Mouse (Mus musculus): ENCODE measurements around the gene Srrm2. TPM values are rescaled to one million over a fixed set of nuclear protein-coding genes. Genes with fewer than 3 reads are reported as not detected.
"Not testable (repeated sequence)": the region's sequence is repeated elsewhere in the genome, so short reads cannot be mapped to it uniquely, and the experiment has no call there.

Srrm2 gene
- polyA plus RNA-seq, 1 experiment from 2014 or later = 606 TPM

DNA sequence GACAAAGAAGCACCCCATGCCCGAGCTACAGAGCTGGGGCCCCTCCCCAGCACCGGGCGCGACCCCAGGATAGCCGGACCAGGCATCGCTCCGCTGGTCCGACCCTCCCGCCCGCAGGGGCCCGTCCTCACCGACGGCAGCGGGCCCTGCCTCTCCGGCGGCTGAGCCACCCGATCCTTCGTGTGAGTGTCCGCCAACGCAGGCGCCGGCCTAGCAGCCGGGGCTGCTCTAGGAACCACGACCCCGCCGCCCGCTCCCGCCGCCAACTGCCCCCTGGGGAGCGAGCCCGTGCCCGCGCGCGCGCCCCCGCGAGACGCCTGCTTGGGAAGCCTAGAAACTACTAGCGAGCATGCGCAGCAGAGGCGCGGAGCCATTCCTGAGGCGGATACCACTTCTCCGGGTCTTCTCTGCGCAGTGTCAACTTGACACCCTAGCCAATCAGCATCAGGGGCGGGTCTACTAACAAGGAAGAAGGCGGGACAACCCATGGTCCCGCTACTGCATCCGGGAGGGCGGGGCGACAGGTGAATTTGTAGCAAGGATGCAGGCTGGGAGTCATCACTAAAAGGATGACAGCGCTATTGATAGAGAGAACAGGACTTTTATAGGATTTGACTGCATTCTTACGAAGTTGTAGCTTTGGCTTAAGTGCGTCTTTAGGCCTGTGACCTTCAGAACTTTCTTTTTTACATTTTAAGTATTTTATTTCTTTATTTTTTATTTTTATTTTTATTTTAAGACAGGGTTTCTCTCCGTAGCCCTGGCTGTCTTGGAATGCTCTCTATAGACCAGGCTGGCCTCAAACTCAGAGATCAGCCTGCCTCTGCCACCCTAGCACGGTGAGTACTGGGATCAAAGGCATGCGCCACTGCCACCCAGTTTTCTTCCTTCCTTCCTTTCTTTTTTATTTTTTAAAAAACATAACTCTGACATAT lies 18.8 kb upstream of the Srrm2 start, which contains the start of gene Flywch1:
Gene Flywch1 (minus strand): TSS at position 319 of the 935 bp plus-strand sequence.
- H3K4me1 ChIP-seq = peaks cover 8% of the 10 kb centered on the region
- H3K27me3 ChIP-seq = no peaks in the 10 kb centered on the region
- no peaks in the 10 kb centered on the region for H3K9me3 ChIP-seq
- H3K27ac ChIP-seq = peak within 1 kb of the TSS; percentile 64
- H3K9ac ChIP-seq = peak within 1 kb of the TSS; percentile 90
- whole genome bisulfite sequencing = 3% methylated on average over 51 of the region's 58 CpGs
- peak within 1 kb of the TSS; percentile 78 for H3K4me2 ChIP-seq (replicated peaks)
- H3K4me3 ChIP-seq = peak within 1 kb of the TSS; percentile 79
- H3K36me3 ChIP-seq = peaks cover 23% of the 10 kb centered on the region
- peak; percentile 98 for ATAC-seq (ENCODE audit: low FRiP score, low read depth)

DNA sequence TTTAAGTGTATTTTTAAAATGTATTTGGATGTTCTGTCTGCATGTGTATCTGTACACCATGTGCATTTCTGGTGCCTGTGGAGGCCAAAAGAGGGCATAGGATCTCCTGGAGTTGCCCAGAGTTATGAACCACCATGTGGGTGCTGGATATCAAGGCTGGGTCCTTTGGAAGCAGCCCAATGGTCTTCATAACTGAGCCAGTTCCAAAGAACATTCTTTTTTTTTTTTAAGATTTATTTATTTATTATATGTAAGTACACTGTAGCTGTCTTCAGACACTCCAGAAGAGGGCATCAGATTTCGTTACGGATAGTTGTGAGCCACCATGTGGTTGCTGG lies 18.1 kb upstream of the Srrm2 start:
- not testable (repeated sequence) for H3K27me3 ChIP-seq; H3K27ac ChIP-seq; H3K9ac ChIP-seq; ATAC-seq (ENCODE audit: low FRiP score, low read depth); H3K9me3 ChIP-seq; H3K4me1 ChIP-seq
- Histone ChIP-seq H3K4me3 (peak overlapping the region; percentile 79; the same call in 1 of the 2 replicates), H3K4me2 (replicated peaks) (peak overlapping the region; percentile 78; the same call in 1 of the 2 replicates), H3K36me3 (peaks cover 25% of the 10 kb centered on the region)
- WGBS = 80% methylated on average over 2 of the region's 2 CpGs

DNA sequence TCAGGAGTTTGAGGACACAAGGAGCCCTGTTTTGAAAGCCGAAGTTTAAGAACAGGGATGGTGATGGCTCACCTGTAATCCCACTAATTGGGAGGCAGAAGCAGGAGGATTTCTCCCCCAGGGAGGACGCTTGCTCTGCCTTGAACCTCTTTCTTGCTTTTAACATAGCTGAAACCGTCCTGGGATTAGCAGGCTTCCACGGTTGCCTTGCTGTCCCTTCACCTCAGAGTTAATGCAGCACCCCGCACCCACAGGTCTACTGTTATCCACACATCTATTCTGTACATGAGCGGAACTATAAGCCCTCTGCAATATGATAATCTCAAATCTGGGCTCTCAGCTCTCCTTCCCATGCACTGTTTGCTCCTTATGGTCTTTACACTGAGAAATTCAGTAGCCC lies 16.7 kb upstream of the Srrm2 start:
- Histone ChIP-seq H3K4me3 (no peak overlapping the region), H3K27me3 (no peaks in the 10 kb centered on the region), H3K9ac (no peak overlapping the region), H3K4me1 (peaks cover 8% of the 10 kb centered on the region), H3K9me3 (no peaks in the 10 kb centered on the region), H3K36me3 (peaks cover 15% of the 10 kb centered on the region), H3K27ac (no peak overlapping the region), H3K4me2 (replicated peaks) (no peak overlapping the region)
- WGBS = 66% methylated on average over 6 of the region's 6 CpGs
- no peak for ATAC-seq (ENCODE audit: low FRiP score, low read depth)

DNA sequence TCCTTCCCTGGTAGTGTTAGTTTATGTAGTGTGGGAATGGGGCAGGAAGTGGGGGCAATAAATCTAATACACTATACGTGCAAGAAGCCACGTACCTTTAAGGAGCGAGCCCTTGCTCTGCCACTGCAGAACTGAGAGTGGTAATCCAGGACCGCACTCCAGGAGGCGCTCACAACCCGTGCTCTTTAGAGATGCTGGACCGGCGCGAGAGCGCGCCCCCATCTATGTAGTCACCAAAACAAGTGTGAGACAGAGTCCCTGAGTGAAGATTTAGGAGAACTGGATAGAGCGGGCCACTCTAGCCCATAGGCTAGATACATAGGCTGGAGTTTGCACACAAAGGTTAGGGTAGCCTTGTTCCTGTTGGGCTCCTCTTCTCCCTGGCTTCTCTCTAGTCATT lies 16.2 kb upstream of the Srrm2 start:
- H3K36me3 ChIP-seq = peaks cover 12% of the 10 kb centered on the region
- no peak overlapping the region for H3K4me3 ChIP-seq
- no peak overlapping the region for H3K9ac ChIP-seq
- H3K27me3 ChIP-seq = no peaks in the 10 kb centered on the region
- H3K27ac ChIP-seq = no peak overlapping the region
- H3K4me1 ChIP-seq = peaks cover 8% of the 10 kb centered on the region
- H3K9me3 ChIP-seq = no peaks in the 10 kb centered on the region
- no peak overlapping the region for H3K4me2 ChIP-seq (replicated peaks)
- WGBS = 3% methylated on average over 12 of the region's 12 CpGs
- no peak; the same call in 1 of the 2 replicates for ATAC-seq (ENCODE audit: low FRiP score, low read depth)

DNA sequence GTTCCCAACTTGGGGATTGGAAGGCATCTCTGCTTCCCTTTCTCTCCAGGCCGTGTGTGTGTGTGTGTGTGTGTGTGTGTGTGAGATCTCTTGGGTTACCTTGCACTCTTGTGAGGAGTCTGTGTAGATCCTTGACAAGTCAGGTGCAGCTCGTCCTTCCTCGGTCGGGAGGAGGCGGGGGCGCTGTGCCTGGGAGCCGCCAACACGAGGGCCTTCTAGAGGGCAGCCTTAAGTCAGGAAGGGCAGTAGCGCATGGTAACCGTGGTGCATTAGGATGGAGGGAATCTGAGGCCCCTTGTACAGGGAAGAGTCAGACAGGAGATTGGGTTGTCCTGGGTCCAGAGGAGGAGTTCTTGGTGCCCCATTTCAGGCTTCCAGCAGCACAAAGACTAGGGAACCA lies 14.1 kb upstream of the Srrm2 start:
- Histone ChIP-seq H3K4me3 (no peak overlapping the region), H3K4me1 (no peaks in the 10 kb centered on the region; the same call in 1 of the 2 replicates), H3K9me3 (no peaks in the 10 kb centered on the region), H3K36me3 (peaks cover 18% of the 10 kb centered on the region), H3K4me2 (replicated peaks) (no peak overlapping the region), H3K27me3 (no peaks in the 10 kb centered on the region), H3K9ac (no peak overlapping the region), H3K27ac (no peak overlapping the region)
- WGBS = 76% methylated on average over 10 of the region's 10 CpGs
- ATAC-seq (ENCODE audit: low FRiP score, low read depth) = no peak

DNA sequence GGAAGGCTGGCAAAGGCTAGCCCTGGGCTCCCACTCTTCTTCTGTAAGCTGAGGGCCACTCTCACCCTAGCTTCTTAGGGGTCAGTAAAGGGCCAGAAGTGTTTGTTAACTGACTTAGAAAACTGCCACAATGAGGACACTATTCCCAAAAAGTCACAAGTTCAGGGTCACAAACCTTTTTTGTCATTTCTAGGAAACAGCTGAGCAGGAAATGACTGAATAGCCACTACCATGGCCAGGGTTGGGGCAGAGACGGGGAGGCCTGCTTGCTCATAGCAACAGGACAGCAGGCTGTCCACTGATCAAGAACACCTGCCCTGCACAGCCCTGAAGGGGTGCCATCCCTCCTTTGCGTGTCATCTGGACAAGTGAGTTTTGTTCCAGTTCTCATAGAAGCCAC lies 13.2 kb upstream of the Srrm2 start:
- Histone ChIP-seq H3K9me3 (no peaks in the 10 kb centered on the region), H3K9ac (no peak overlapping the region), H3K4me1 (no peaks in the 10 kb centered on the region; the same call in 1 of the 2 replicates), H3K4me3 (no peak overlapping the region), H3K27me3 (no peaks in the 10 kb centered on the region), H3K4me2 (replicated peaks) (no peak overlapping the region), H3K27ac (no peak overlapping the region), H3K36me3 (peaks cover 18% of the 10 kb centered on the region)
- ATAC-seq (ENCODE audit: low FRiP score, low read depth) = no peak
- WGBS = 60% methylated on average over 2 of the region's 2 CpGs

DNA sequence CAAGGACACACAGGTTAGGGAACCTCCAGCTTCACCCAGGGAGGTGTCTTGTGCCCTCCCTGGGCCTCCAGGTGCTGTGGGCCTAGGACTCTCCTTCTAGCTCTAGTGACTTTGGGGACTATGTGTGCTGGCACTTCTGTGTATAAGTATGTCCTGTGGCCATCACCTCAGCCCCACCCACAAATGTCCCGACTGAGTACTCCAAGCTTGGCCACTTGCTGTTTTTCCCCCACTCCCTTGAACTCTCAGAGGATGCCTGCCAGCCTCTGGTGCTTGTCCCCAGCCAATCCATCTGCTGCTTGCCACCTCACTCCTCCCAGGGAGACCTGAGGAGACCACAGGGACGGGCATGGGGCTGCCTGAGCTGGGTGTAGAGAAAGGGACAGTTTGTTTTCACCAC lies 11.9 kb upstream of the Srrm2 start:
- Histone ChIP-seq H3K27ac (no peak overlapping the region), H3K9me3 (no peaks in the 10 kb centered on the region), H3K4me2 (replicated peaks) (no peak overlapping the region), H3K9ac (no peak overlapping the region), H3K4me3 (no peak overlapping the region), H3K4me1 (no peaks in the 10 kb centered on the region; the same call in 1 of the 2 replicates), H3K36me3 (peaks cover 18% of the 10 kb centered on the region), H3K27me3 (no peaks in the 10 kb centered on the region)
- WGBS = 58% methylated on average over 2 of the region's 2 CpGs
- ATAC-seq (ENCODE audit: low FRiP score, low read depth) = no peak

DNA sequence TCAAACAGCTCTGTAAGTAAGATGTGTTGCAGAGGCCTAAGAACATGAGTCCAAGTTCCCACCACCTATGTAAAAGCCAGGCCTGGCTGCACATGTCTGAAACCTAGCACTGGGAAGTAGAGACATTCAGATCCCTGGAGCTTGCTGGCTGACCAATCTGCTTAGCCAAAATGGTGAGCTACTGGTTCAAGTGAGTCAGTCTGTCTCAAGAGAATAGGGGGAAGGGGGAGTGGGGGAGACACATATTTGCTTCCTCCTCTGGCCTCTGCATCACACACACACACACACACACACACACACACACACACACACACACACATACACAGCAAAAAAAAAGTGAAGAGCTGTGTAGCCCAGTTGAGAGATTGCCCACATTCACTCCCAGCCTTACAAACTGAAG lies 7.0 kb upstream of the Srrm2 start:
- ATAC-seq (ENCODE audit: low FRiP score, low read depth) = no peak
- Histone ChIP-seq H3K27ac (no peak overlapping the region), H3K4me2 (replicated peaks) (no peak overlapping the region), H3K4me3 (no peak overlapping the region), H3K4me1 (peaks cover 12% of the 10 kb centered on the region), H3K27me3 (no peaks in the 10 kb centered on the region), H3K9ac (no peak overlapping the region), H3K36me3 (peaks cover 8% of the 10 kb centered on the region; the same call in 1 of the 2 replicates), H3K9me3 (no peaks in the 10 kb centered on the region)

DNA sequence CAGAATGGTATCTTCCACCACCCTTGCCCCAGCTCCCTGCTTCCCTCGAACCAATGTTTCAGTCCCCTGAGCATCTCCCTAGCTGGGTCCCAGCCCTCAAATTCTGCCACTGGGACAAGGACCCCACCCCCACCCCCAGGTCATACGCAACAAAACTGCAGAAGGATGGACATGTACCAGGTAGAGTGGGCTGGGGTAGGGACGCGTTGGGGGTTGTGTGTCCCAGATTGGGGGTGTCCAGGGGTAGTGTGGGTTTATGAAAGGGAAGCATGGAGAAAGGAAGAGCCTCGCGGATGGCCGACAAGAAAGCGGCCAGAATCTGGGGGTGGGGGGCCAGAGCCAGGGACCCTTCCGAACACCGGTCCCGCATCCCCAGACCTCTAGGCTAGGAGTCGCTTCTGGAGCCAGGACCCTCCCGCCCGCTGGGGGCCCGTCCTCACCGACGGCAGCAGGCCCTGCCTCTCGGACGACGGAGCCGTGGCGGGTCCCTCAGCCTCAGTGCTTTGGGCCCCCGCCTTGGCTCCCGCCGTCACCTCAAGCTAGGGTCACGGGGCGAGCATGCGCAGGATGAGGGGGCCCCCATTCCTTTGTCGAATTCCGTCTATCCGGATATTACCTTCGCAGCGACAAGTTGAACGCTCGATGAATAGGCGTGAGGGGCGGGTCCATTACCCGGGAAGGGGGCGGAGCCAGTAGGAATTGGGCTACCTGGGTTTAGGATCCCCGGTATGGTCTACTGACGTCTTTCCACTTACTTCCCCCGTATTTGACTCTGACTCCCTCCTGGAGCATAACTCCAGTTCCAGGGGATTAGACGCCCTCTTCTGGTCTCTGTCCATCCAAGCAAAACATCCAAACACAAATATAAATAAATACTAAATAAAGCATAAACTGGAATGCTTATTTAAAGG lies 4.5 kb upstream of the Srrm2 start, which contains the start of gene Flywch2:
Gene Flywch2 (minus strand): TSS at position 521 of the 911 bp plus-strand sequence.
- peak; percentile 90 for ATAC-seq (ENCODE audit: low FRiP score, low read depth)
- H3K27ac ChIP-seq = 0 out of 2 replicates have a peak within 1 kb of the TSS, but pooled peaks have one; percentile 39
- no peaks in the 10 kb centered on the region for H3K27me3 ChIP-seq
- no peaks in the 10 kb centered on the region for H3K36me3 ChIP-seq
- peak within 1 kb of the TSS; percentile 81 for H3K4me2 ChIP-seq (replicated peaks)
- no peaks in the 10 kb centered on the region for H3K9me3 ChIP-seq
- H3K4me3 ChIP-seq = peak within 1 kb of the TSS; percentile 71
- WGBS = 1% methylated on average over 43 of the region's 43 CpGs
- H3K4me1 ChIP-seq = peaks cover 25% of the 10 kb centered on the region
- H3K9ac ChIP-seq = peak within 1 kb of the TSS; percentile 82

DNA sequence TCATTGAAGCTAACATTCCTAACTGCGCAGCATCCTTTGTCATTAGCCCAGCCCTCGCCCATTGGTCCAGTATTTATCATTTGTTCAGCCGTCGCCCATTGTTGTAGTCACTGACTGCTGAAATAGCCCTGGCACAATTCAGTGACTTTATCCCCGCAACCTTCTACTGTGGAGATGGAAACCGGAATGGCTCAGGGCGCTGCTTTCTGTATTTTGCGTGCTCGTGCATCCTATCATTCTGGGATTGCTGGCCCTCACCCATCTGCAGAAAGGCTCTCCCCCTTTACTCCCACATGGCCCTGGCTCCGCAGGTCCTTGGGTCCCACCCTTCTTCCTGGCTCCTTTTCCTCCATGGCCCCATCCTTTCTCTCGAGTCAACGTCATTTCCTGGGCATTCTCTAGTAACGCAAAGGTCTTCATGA lies 3.8 kb upstream of the Srrm2 start:
- Histone ChIP-seq H3K9ac (peak overlapping the region; percentile 82), H3K4me1 (peaks cover 31% of the 10 kb centered on the region), H3K36me3 (no peaks in the 10 kb centered on the region), H3K4me2 (replicated peaks) (peak overlapping the region; percentile 81), H3K9me3 (no peaks in the 10 kb centered on the region), H3K27me3 (no peaks in the 10 kb centered on the region), H3K27ac (no peak overlapping the region), H3K4me3 (peak overlapping the region; percentile 71)
- 25% methylated on average over 13 of the region's 13 CpGs for WGBS
- no peak for ATAC-seq (ENCODE audit: low FRiP score, low read depth)

DNA sequence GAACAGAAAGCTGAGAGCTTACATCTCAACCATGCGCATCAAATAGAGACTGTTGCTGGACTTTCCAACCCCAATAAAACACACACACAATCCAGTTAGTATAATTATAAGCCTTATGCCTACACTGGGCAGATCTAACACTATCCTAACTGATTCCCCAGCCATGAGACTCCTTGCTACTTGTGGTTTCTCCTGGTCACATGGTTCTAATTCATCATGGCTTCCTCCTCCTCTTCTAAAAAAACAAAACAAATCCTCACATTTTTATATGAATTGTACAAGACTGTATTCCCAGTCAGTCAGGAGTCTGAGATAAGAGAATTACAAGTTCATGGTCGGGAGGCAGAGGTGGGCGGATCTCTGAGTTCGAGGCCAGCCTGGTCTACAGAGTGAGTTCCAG lies 1.4 kb upstream of the Srrm2 start:
- WGBS = 88% methylated on average over 4 of the region's 4 CpGs
- H3K27me3 ChIP-seq = no peaks in the 10 kb centered on the region
- H3K9ac ChIP-seq = no peak overlapping the region
- H3K9me3 ChIP-seq = no peaks in the 10 kb centered on the region
- peaks cover 3% of the 10 kb centered on the region; the same call in 1 of the 2 replicates for H3K36me3 ChIP-seq
- no peak overlapping the region for H3K27ac ChIP-seq
- H3K4me3 ChIP-seq = no peak overlapping the region
- ATAC-seq (ENCODE audit: low FRiP score, low read depth) = no peak
- H3K4me2 ChIP-seq (replicated peaks) = no peak overlapping the region
- peaks cover 31% of the 10 kb centered on the region for H3K4me1 ChIP-seq

All from limb, embryonic 13.5 days (tissue).